Mouse (Mus musculus) cortical plate, adult 2 months (tissue): ENCODE measurements around the gene Reck. TPM values are rescaled to one million over a fixed set of nuclear protein-coding genes. Genes with fewer than 3 reads are reported as not detected.

Experiments
- H3K27ac ChIP-seq: fragments of 200-500 bp; 2 replicates; pipeline ENCODE4 v1.5.1; 2012; ENCODE audit warnings: low read length, control low read depth, inconsistent platforms; ENCODE audit not compliant: insufficient read depth
- H3K4me1 ChIP-seq: fragments of 200-500 bp; 2 replicates; pipeline ENCODE4 v1.6.1; 2011; ENCODE audit warnings: low read length; ENCODE audit not compliant: control insufficient read depth, insufficient read depth
- H3K4me3 ChIP-seq: fragments of 200-500 bp; 2 replicates; pipeline ENCODE4 v1.5.1; 2011; ENCODE audit warnings: mild to moderate bottlenecking, low read length, control low read depth; ENCODE audit not compliant: insufficient read depth
- CTCF ChIP-seq: fragments of 200-500 bp; IDR thresholded peaks from 2 replicates; pipeline ENCODE4 v1.5.1; 2011; ENCODE audit warnings: mild to moderate bottlenecking, control low read depth, low read length; ENCODE audit not compliant: insufficient read depth; ENCODE audit errors: extremely low read depth
- POLR2A ChIP-seq: fragments of 200-500 bp; IDR thresholded peaks from 2 replicates; pipeline ENCODE4 v1.6.1; 2011; ENCODE audit warnings: mild to moderate bottlenecking, low read length, control low read depth; ENCODE audit not compliant: insufficient read depth; ENCODE audit errors: extremely low read depth
- polyA plus RNA-seq: library from polyadenylated mRNA; depleted of rRNA; stranded (reverse); fragments of >200 nt; gene quantifications from 2 replicates; pipeline ENCODE4 v1.2.3, GENCODE M21; 2012; rRNA removed

Gene Reck
- polyA plus RNA-seq, 1 experiment, result 12.9 TPM

GRCm38 (mm10) chr4:43983181-43983580 is 107.9 kb downstream of the Reck start, which contains the start of gene Ccin:
Gene Ccin, plus strand, starts transcription at chr4:43983483.
- no peak within 1 kb of the TSS for H3K27ac ChIP-seq
- no peak within 1 kb of the TSS for H3K4me3 ChIP-seq
- TF ChIP-seq POLR2A (no peak), CTCF (no peak)
- H3K4me1 ChIP-seq, result no peaks in the 10 kb centered on the region; the same call in 1 of the 2 replicates

GRCm38 (mm10) chr4:43983756-43984155 is 108.4 kb downstream of the Reck start:
- Histone ChIP-seq H3K4me3 (no peak overlapping the region), H3K27ac (no peak overlapping the region), H3K4me1 (no peaks in the 10 kb centered on the region; the same call in 1 of the 2 replicates)
- TF ChIP-seq CTCF (no peak), POLR2A (no peak)

- Histone ChIP-seq H3K4me1 (no peaks in the 10 kb centered on the region), H3K27ac (no peak overlapping the region), H3K4me3 (no peak overlapping the region)
- TF ChIP-seq CTCF (no peak), POLR2A (no peak)
Observed at GRCm38 (mm10) chr4:43984326-43984725, 109.0 kb downstream of the Reck start.

- no peak overlapping the region for H3K4me3 ChIP-seq
- H3K4me1 ChIP-seq, result no peaks in the 10 kb centered on the region
- TF ChIP-seq CTCF, result no peak
- TF ChIP-seq POLR2A, result no peak
- H3K27ac ChIP-seq, result no peak overlapping the region
Observed at GRCm38 (mm10) chr4:43988976-43989375, 113.6 kb downstream of the Reck start.

GRCm38 (mm10) chr4:43993072-43993471 is 117.7 kb downstream of the Reck start:
- no peaks in the 10 kb centered on the region for H3K4me1 ChIP-seq
- no peak overlapping the region for H3K27ac ChIP-seq
- no peak for TF ChIP-seq CTCF
- no peak for TF ChIP-seq POLR2A
- no peak overlapping the region for H3K4me3 ChIP-seq

- no peak overlapping the region for H3K27ac ChIP-seq
- TF ChIP-seq CTCF, result no peak
- TF ChIP-seq POLR2A, result no peak
- H3K4me1 ChIP-seq, result no peaks in the 10 kb centered on the region
- H3K4me3 ChIP-seq, result no peak overlapping the region
Observed at GRCm38 (mm10) chr4:43994342-43994741, 119.0 kb downstream of the Reck start.

Other genes starting within 250 kb of the Reck start
- gene Npr2, start 243.6 kb upstream of the Reck start, polyA plus RNA-seq, result 115 and 129 TPM in 2 replicates
- gene Spag8, start 221.9 kb upstream of the Reck start, polyA plus RNA-seq, result 2.3 and 2.6 TPM in 2 replicates
- 81.7 and 84.5 TPM in 2 replicates for gene Hint2, start 219.1 kb upstream of the Reck start, polyA plus RNA-seq
- 36.2 and 36.6 TPM in 2 replicates for gene Tmem8b, start 206.6 kb upstream of the Reck start, polyA plus RNA-seq
- gene Fam221b, start 206.4 kb upstream of the Reck start, polyA plus RNA-seq, result 1.0 TPM in 2 replicates
- not detected in 2 replicates for gene Olfr70, start 174.7 kb upstream of the Reck start, polyA plus RNA-seq
- not detected in 2 replicates for gene Olfr71, start 165.3 kb upstream of the Reck start, polyA plus RNA-seq
- gene Hrct1, start 148.3 kb upstream of the Reck start, polyA plus RNA-seq, result 1.8 and 2.3 TPM in 2 replicates
- 0.89 and 1.1 TPM in 2 replicates for gene Spaar, start 145.5 kb upstream of the Reck start, polyA plus RNA-seq
- 0.11 TPM in 1 of 2 replicates, not detected in the other for gene Olfr159, start 104.5 kb upstream of the Reck start, polyA plus RNA-seq
- not detected in 2 replicates for gene Olfr156, start 51.6 kb upstream of the Reck start, polyA plus RNA-seq
- not detected in 2 replicates for gene Olfr157, start 35.3 kb upstream of the Reck start, polyA plus RNA-seq
- not detected in 2 replicates for gene Olfr155, start 24.0 kb upstream of the Reck start, polyA plus RNA-seq
- 2.6 and 3.2 TPM in 2 replicates for gene Glipr2, start 81.9 kb downstream of the Reck start, polyA plus RNA-seq
- not detected in 2 replicates for gene Ccin, start 108.0 kb downstream of the Reck start, polyA plus RNA-seq
- gene Clta, start 128.9 kb downstream of the Reck start, polyA plus RNA-seq, result 385 and 422 TPM in 2 replicates
- gene Gne, start 208.6 kb downstream of the Reck start, polyA plus RNA-seq, result 16.3 and 16.8 TPM in 2 replicates